Mouse (Mus musculus) heart, postnatal 0 days (tissue): ENCODE measurements around the gene Gltp.

Experiments
- CTCF ChIP-seq: IDR thresholded peaks from 2 replicates; pipeline ENCODE4 v1.5.1; 2016; ENCODE audit warnings: antibody characterized with exemption, control low read depth, low read depth
- EP300 ChIP-seq: IDR thresholded peaks from 2 replicates; pipeline ENCODE4 v1.6.1; 2016; ENCODE audit warnings: antibody characterized with exemption, low read depth

GRCm38 (mm10) chr5:114664139-114664538 is 26.6 kb downstream of the Gltp start:
- no peak for TF ChIP-seq CTCF
- TF ChIP-seq EP300, result no peak
